Mouse (Mus musculus): ENCODE data around the gene Chd2.

The Chd2 gene

DNA sequence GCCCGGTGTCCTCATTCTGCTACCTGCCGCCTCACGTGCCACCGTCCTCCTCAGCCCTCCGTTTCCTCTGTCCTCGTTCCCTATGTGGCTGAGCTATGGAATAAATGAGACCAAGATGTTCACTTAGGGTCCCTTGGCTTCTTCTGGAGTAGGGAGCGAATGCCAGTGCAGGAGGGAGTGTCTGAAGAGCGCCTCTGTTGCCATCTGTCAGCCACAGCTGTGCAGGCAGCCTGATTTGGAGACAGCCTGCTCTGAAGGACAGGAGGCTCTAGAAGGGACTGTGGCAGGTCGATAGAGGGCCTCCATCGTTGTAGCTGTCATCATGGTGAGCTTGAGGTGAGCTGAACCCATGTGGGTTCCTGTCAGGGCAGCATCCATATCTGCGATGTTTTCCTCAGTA lies 136.1 kb downstream of the Chd2 start:
- DNase-seq (ENCODE audit: low spot score in 2 of 2): no peak

- DNase-seq (ENCODE audit: low spot score in 2 of 2): no peak
Measured at GRCm38 (mm10) chr7:73403538-73403937, 138.1 kb downstream of the Chd2 start.

- DNase-seq (ENCODE audit: low spot score in 2 of 2): no peak
Measured at GRCm38 (mm10) chr7:73402671-73403070, 139.0 kb downstream of the Chd2 start.

GRCm38 (mm10) chr7:73402106-73402505 lies 139.5 kb downstream of the Chd2 start:
- no peak for DNase-seq (ENCODE audit: low spot score in 2 of 2)

DNA sequence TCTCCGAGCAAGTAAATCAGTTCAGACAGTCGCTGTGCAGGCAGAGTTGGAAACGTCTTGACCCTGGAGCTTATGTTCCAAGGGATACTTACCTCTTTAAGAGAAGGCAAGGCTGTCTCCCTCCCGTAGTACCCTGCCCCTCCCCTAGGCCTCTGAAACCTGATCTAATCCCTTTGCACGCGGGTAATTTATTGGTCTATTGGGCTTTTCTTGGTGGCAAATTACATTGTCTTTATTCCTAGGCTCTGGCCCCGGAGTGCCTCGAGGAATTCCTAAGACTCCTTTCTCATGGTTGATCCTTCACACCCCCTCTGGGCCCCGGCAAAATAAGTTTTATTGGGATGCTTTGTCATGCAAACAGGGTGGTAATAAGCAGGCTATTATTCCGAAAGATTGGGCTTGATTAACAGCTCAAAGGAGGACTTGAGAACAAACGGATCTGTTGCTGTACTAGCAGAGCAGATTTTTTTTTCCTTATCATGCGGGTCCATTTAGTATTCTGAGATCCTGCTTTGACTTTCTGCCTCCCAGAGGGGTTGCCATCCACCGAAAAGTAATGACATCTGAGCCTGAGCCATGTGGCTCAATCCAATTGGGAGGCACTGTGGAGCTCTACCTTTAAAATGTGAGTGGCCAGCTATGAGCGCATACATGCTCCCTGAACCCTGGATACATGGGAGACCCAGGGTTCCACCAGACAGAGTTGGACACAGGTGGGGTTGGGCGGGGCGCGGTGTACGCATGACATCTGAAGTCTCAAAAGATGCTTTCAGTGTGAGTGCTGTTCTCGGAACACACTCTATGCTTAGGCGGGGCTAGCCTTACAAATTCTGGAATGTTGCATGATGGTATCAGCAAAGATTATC lies 141.3 kb downstream of the Chd2 start:
- DNase-seq (ENCODE audit: low spot score in 2 of 2): no peak

DNA sequence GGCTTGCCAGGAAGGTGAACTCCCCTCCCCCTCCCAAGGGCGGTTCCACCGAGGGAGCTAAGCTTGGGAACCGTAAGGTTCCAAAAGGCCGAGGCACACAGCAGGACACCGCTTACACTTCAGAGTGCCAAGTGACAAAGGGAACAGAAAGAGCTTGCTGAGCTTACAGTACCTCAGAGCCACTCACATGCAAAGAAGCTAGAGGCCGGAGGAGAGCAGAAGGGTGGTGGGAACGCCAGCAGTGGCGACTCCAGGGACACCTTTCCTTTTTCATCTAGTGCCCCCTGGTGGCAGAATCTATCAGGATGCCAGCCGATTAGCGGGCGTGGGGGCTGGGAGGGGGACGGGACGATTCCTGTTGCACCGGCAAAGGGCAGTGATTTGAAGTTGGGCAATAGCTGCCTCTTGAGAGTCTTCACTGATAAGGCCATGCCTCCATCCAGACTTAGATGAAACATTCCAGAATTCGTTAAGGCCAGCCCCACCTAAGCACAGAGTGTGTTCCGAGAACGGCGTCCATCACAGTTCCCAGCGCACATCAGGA lies 142.1 kb downstream of the Chd2 start:
- DNase-seq (ENCODE audit: low spot score in 2 of 2): peak; percentile 62 to 64

GRCm38 (mm10) chr7:73398806-73399442 lies 142.7 kb downstream of the Chd2 start:
- no peak for DNase-seq (ENCODE audit: low spot score in 2 of 2)

GRCm38 (mm10) chr7:73398319-73398718 lies 143.3 kb downstream of the Chd2 start:
- DNase-seq (ENCODE audit: low spot score in 2 of 2): peak in 1 of 2 experiments; percentile 43

GRCm38 (mm10) chr7:73394013-73394409 lies 147.6 kb downstream of the Chd2 start:
- no peak for DNase-seq (ENCODE audit: low spot score in 2 of 2)

- DNase-seq (ENCODE audit: low spot score in 2 of 2): no peak
Measured at GRCm38 (mm10) chr7:73393307-73394012, 148.2 kb downstream of the Chd2 start.

GRCm38 (mm10) chr7:73392359-73392758 lies 149.3 kb downstream of the Chd2 start:
- no peak for DNase-seq (ENCODE audit: low spot score in 2 of 2)

DNA sequence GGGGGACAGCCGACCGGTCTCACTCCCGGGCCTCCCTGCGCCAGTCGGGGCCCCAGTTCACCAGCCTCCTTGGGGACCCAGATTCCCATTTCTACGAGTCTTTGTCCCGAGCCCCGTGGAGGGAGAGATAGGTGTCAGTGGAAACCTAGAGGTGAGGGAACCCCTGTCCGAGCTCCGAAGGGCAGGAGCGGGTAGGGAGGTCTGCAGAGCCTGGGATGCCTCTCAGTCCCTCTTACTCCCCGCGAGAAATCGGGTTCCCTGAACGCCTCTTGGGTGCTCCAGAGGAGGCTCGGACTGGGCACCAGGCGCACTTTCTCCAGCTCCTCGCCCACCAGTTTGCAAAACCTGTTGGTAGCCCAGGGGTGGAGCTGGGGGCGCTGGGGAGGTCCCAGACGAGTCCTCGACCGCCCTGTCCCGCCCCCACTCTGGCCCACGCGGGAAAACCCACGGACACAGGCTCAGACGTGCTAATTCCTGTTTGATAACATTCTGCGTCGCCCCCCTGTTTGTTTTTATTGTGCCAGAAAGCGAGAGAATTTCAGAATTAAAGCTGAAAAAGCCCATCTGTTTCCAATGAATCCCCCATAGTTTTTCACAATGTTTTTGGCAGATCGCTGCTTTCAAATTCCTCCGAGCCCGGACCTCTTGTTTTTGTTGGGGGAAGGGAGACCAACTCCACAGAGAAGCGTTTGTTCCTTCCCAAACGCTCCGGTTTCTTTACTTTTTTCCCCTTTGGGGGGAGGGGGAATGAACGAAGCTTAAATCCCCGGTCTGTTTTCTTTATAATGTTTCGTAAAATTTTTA lies 149.9 kb downstream of the Chd2 start:
- DNase-seq (ENCODE audit: low spot score in 2 of 2): peak; percentile 32 to 48

GRCm38 (mm10) chr7:73391002-73391517 lies 150.6 kb downstream of the Chd2 start:
- DNase-seq (ENCODE audit: low spot score in 2 of 2): peak; percentile 75 to 89

GRCm38 (mm10) chr7:73390426-73391001 lies 151.1 kb downstream of the Chd2 start:
- DNase-seq (ENCODE audit: low spot score in 2 of 2): no peak

DNA sequence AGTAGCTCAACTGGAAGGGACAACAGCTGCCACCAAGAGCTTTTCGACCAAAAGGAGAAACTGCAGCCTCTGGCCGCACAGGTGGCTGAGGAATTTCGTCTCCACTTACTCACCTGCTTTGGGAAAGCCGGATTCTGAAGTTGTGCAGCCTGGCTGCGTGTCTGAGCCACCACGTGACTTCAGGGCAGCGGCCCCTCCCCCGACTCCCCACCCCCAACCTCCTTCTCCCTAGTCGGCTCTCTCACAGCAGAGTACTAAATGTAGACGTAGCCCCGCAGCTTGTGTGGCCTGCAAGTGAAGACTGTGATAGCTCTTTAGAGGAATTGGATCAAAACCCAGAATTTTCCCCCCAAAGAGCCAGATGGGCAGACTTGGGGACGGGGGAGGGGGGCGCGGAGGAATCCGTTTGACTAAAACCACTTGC lies 151.7 kb downstream of the Chd2 start:
- DNase-seq (ENCODE audit: low spot score in 2 of 2): no peak

DNA sequence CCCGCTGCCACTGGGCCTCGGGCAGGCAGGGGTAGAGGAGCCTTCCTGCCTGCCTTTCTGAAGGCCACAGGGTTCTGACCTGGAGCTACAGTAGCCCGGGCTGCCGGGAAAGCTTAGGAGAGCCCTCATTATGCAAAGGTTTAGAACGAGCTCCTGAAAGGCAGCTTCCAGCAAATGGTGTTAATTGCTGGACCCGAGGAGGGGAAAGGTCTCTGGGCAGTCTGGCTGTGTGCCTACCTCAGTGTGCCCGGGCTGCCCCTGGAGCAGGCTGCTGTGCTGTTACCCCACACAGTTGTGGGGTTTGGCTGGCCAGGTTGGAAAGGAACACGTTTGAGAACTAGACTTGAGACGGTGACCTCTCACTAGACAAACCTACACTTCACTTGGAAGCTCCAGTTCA lies 152.2 kb downstream of the Chd2 start:
- DNase-seq (ENCODE audit: low spot score in 2 of 2): no peak

GRCm38 (mm10) chr7:73388866-73389265 lies 152.8 kb downstream of the Chd2 start:
- DNase-seq (ENCODE audit: low spot score in 2 of 2): no peak

DNA sequence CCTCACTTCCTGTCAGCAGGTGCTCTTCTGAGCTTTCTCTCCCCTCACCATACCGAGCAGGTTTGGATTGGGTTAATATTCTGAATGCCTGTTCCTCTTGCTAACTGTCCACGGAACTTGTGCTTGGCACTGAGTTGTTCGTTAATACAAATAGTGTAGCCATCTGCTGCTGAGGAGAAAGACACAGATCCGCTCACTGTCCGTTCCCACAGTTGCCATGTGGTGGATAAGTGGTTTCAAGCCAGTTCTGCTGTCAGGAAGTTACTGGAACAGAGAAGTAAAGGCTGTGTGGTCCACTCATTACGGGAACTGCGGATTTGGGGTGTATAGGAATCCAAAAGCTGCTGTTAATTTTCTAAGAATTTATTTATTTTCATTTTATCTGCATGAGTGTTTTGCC lies 158.8 kb downstream of the Chd2 start:
- DNase-seq (ENCODE audit: low spot score in 2 of 2): no peak

GRCm38 (mm10) chr7:73378034-73378433 lies 163.6 kb downstream of the Chd2 start:
- DNase-seq (ENCODE audit: low spot score in 2 of 2): no peak

- DNase-seq (ENCODE audit: low spot score in 2 of 2): no peak
Measured at GRCm38 (mm10) chr7:73377307-73377706, 164.3 kb downstream of the Chd2 start.

Data from urinary bladder, adult 18-20 months (tissue).